25 mouse cellular contexts compared by ENCODE assay signal in genomic region chr6:59348673-59349072, GRCm38 (mm10).
"Had no signal": no experiment of that assay in that cellular context is flagged by ENCODE, and none has a peak within 500 bp of the region (broad histone marks: within the 10 kb centered on the region; RNA-seq: fewer than 3 reads in every experiment).

No protein-coding gene starts in this region.

- H3K4me2 ChIP-seq: heart, embryonic 11.5 days; heart, embryonic 13.5 days; heart, embryonic 15.5 days; hindbrain, embryonic 13.5 days; hindbrain, embryonic 15.5 days; limb, embryonic 12.5 days; liver, embryonic 11.5 days; liver, embryonic 13.5 days; liver, embryonic 15.5 days had no signal

- H3K4me1 ChIP-seq: heart, embryonic 13.5 days; heart, embryonic 15.5 days; hindbrain, embryonic 13.5 days; hindbrain, embryonic 15.5 days; limb, embryonic 10.5 days; limb, embryonic 12.5 days; liver, embryonic 13.5 days; liver, embryonic 15.5 days had no signal

- H3K4me3 ChIP-seq: heart, adult 2 months; heart, embryonic 13.5 days; heart, embryonic 15.5 days; hindbrain, embryonic 13.5 days; hindbrain, embryonic 15.5 days; limb, embryonic 10.5 days; limb, embryonic 12.5 days; liver, embryonic 13.5 days; liver, embryonic 15.5 days had no signal

- H3K9me3 ChIP-seq: heart, embryonic 13.5 days; heart, embryonic 15.5 days; hindbrain, embryonic 13.5 days; hindbrain, embryonic 15.5 days; limb, embryonic 10.5 days; limb, embryonic 12.5 days; liver, embryonic 13.5 days; liver, embryonic 15.5 days had no signal

- H3K27me3 ChIP-seq: heart, embryonic 13.5 days; heart, embryonic 15.5 days; hindbrain, embryonic 13.5 days; hindbrain, embryonic 15.5 days; limb, embryonic 12.5 days; liver, embryonic 13.5 days; liver, embryonic 15.5 days had no signal

- H3K9ac ChIP-seq: heart, embryonic 13.5 days; heart, embryonic 15.5 days; hindbrain, embryonic 13.5 days; hindbrain, embryonic 15.5 days; limb, embryonic 12.5 days; liver, embryonic 13.5 days; liver, embryonic 15.5 days had no signal

- ATAC-seq: hindbrain, postnatal 0 days had no signal

- H3K36me3 ChIP-seq: heart, embryonic 15.5 days; hindbrain, embryonic 13.5 days; hindbrain, embryonic 15.5 days; limb, embryonic 10.5 days; limb, embryonic 12.5 days; liver, embryonic 13.5 days; liver, embryonic 15.5 days had no signal

- DNase-seq: gastrocnemius, postnatal 14 days; gastrocnemius, postnatal 36 days; heart, adult 11 months; heart, adult 2 months; heart, postnatal 14 days; heart, postnatal 36 days; kidney, adult 11 months; kidney, adult 2 months; kidney, postnatal 14 days; kidney, postnatal 36 days; layer of hippocampus, adult 9-11 months; layer of hippocampus, postnatal 36 days; liver; liver, embryonic 13.5 days had no signal

- H3K27ac ChIP-seq: heart, adult 2 months; heart, embryonic 13.5 days; heart, embryonic 15.5 days; hindbrain, embryonic 13.5 days; hindbrain, embryonic 15.5 days; hindbrain, postnatal 0 days; kidney, postnatal 0 days; limb, embryonic 10.5 days; limb, embryonic 12.5 days; liver, embryonic 13.5 days; liver, embryonic 15.5 days had no signal
